Mouse (Mus musculus) heart, postnatal 0 days (tissue): ENCODE results near the gene Chst14.

Experiments
- CTCF ChIP-seq: IDR thresholded peaks from 2 replicates; pipeline ENCODE4 v1.5.1; 2016; ENCODE audit warnings: antibody characterized with exemption, control low read depth, low read depth
- EP300 ChIP-seq: IDR thresholded peaks from 2 replicates; pipeline ENCODE4 v1.6.1; 2016; ENCODE audit warnings: antibody characterized with exemption, low read depth

- no peak for TF ChIP-seq CTCF
- TF ChIP-seq EP300: no peak
Observed at GRCm38 (mm10) chr2:118881019-118881418, 45.3 kb upstream of the Chst14 start.
